Mouse (Mus musculus): Measurements from ENCODE around the gene Tcl1.

GRCm38 (mm10) chr12:105267076-105267475 is 44.5 kb upstream of the Tcl1 start:
- TF ChIP-seq CTCF (IDR thresholded peaks at IDR 0.05; ENCODE audit: extremely low read depth, insufficient read depth, insufficient read length, insufficient replicate concordance) = no peak
- no peak for TF ChIP-seq POLR2A (IDR thresholded peaks at IDR 0.05; ENCODE audit: low read depth, low read length)

All from spleen, adult 2 months (tissue).